Mouse (Mus musculus) kidney, adult 2 months (tissue): ENCODE measurements around the gene Prkn.

Source experiments
- CTCF ChIP-seq: fragments of 200-500 bp; conservative IDR thresholded peaks from 2 replicates; pipeline ENCODE4 v1.5.1; 2011; ENCODE audit warnings: low read depth, mild to moderate bottlenecking, control low read depth, low read length, moderate library complexity, mixed read lengths; ENCODE audit not compliant: insufficient read depth, insufficient read length
- POLR2A ChIP-seq: fragments of 200-500 bp; IDR thresholded peaks from one replicate; pipeline ENCODE4 v1.6.1; 2011; ENCODE audit warnings: low read depth, low read length, control low read depth

GRCm38 (mm10) chr17:11681825-11682372 is 841.7 kb downstream of the Prkn start:
- TF ChIP-seq POLR2A (no peak), CTCF (no peak)
